Mouse (Mus musculus): ENCODE results near the gene Nek7.

The Nek7 gene

GRCm38 (mm10) chr1:138607862-138608261, 12.1 kb downstream of the Nek7 start:
- peak; percentile 35 for DNase-seq

DNA sequence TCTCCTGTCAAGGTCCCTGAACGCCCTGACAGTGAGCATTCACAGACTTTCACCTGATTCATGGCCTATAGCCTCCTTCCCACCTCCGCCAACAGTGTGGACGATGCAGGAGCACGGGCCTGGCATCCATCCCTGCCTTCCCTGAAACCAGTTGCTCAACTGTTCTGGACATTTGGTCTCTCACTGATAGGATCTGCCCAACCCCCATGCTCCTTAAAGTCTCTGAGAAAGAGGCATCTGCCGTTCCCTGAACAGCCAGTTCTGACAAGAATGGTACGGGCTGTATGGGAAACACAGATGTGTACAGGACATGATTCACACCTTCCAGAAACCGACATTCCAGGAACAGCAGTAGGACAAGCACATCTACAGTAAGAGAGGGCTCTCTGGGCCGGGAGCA, 13.2 kb downstream of the Nek7 start:
- peak; percentile 94 for DNase-seq

- DNase-seq = peak; percentile 56
Measured at GRCm38 (mm10) chr1:138604736-138605135, 15.2 kb downstream of the Nek7 start.

DNA sequence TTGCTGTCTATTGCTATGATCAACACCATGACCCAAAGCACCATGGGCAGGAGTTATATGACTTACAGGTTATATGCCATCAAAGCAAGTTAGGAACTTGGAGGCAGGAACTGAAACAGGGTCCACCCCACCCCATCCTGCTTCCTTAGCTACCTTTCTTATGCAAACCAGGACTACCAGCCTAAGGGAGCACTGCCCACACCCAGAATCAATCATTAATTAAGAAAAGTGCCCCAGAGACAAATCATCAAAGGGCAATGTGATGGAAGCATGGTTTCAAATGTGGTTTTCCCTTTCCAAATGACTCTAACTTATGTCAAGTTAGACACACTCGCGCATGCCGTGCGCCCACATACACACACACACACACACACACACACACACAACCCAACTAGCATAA, 16.0 kb downstream of the Nek7 start:
- peak; percentile 56 for DNase-seq

DNA sequence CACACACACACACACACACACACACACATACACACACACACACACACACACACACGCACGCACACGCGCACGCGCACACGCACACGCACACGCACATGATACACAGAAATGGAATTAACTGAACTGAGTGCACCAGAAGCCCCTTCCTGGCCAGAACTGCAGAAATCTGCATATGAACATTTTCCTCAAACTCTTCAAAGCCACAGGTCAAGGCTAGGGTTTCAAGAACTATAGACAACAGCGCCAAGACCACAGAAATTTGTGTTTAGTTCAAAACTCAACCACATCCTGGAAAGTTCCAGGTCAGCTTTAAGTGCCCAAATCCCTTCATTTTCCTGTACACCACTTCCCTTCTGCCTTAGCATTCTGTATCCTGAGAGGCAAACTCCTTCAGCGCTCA, 21.9 kb downstream of the Nek7 start:
- no peak for DNase-seq

GRCm38 (mm10) chr1:138596127-138596706, 23.7 kb downstream of the Nek7 start:
- peak; percentile 90 for DNase-seq

DNA sequence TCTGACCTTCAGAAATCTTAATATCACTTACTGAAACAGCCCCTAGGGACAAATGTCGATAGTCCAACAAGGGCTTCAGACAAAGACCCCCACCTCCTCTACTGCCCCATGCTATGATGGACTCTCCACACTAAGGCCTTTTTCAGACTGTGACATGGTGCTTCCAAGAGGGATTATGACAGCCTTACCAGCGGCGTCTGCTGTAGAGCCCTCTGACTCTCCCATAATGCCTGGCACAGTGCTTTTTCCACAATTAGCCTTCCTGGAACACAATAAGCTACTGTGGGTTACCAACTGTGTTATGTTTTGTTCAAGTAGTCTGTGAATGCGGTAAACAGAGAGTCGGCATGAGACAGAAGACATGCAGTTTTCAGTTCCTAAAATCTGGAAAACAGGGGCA, 25.0 kb downstream of the Nek7 start:
- DNase-seq = peak; percentile 86

- peak; percentile 71 for DNase-seq
Measured at GRCm38 (mm10) chr1:138593922-138594321, 26.0 kb downstream of the Nek7 start.

GRCm38 (mm10) chr1:138592466-138592865, 27.5 kb downstream of the Nek7 start:
- DNase-seq = peak; percentile 16

DNA sequence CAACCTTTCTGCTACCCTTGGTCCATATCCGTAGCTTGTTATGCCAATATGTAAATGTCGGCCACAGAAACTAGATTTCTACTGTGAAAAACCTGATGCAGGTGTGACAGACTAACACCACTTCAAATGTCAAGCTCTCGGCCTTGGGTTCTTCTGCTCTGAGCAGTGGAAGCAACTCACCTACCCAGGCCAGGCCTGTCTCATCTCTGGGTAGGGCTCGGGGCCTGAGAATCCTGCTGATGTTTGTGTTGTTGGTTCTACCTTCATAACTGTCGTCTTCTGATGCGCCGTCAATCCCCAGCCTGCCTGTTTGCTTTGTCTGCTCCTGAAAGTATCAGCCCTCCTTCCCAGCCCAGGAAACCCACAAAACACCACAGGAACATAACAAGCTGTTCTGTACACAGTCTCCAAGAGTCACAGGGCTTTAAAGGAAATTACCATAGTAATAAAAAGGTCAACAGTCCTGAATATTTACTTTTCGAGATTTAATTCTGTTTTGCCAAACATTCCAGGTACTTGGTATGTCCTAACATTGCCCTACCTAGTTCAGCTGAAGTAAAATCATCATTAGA, 29.4 kb downstream of the Nek7 start:
- DNase-seq = peak; percentile 85

GRCm38 (mm10) chr1:138589126-138589525, 30.8 kb downstream of the Nek7 start:
- DNase-seq = peak; percentile 56

DNA sequence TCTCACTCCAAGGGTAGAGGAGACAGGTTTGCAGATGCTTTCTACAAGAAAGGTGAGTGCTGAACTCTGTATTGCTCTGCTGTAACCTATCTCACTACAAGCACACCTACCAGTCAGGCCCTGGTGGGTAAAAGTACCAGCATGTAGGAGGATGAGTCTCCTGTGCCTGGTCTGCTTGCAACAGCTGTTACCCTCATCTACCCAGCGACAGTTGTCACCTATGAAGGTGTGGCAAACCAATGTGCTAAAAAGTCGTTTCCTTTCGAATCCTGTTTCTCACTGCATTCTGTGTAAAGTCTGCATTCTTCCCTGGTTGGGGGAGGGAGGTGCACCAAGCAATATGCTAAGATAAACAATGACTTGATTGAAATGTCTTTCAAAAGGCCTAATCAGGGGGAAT, 32.1 kb downstream of the Nek7 start:
- DNase-seq = peak; percentile 45

GRCm38 (mm10) chr1:138586891-138587290, 33.0 kb downstream of the Nek7 start:
- DNase-seq = no peak

DNA sequence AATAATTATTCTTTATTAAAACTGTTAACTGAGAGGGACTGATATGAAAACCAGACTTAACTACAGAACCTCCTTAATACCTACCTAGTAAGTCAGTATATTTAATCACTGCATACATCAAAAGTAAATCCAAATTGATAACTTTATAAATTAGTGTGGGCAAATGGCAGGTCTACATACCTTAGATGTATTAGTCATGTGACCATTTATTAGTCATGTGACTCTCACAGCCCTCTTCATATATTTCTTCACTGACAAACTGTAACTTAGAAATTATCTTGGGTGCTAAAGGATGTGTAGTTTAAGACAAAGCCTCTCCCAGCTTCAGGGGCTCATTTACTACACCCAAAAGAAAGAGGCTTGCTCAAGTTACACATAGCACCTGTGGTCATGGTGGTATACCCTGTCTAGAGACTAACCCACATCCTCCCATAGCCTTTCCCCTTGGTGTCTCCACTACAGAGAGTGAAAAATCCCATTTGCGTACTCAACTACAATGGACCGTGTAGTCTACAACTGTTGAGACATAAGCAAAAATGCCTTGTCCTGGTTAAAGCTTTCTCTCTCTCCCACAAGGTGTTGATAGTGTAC, 35.4 kb downstream of the Nek7 start:
- DNase-seq = peak; percentile 68

- peak; percentile 43 for DNase-seq
Measured at GRCm38 (mm10) chr1:138582225-138582624, 37.7 kb downstream of the Nek7 start.

DNA sequence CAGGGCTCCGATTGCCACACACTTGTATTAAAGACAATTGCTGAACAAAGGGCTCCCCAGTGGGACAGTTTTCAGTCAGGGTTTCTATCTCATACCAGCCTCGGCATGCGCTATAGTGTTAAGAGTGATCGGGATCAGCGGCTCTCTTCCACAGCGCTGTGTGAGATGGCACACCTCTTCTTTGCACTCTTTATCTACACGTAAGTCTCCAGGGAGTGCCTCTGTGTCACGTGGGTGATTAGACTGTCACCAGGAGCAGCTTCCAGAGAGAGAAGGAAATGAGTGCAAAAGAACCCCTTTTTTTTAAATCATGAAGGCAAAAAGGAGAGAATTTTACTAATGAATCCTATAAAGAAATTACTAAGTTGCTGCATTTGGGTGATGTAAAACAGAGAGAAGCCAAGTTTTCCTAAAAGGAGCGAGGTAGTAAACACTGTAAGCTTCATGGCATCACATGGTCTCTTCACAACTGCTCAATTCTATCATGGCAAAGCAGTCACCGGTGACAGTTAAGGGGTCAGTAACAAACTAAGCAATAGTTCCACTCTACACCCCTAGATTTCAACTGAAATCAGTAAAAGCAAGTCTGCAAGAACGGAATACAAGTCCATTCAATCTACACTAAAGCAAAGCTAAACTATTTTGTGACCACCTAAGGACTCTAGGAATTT, 40.0 kb downstream of the Nek7 start:
- no peak for DNase-seq

- peak; percentile 84 for DNase-seq
Measured at GRCm38 (mm10) chr1:138579207-138579606, 40.7 kb downstream of the Nek7 start.

- DNase-seq = peak; percentile 97
Measured at GRCm38 (mm10) chr1:138576803-138577202, 43.1 kb downstream of the Nek7 start.

GRCm38 (mm10) chr1:138576066-138576697, 43.8 kb downstream of the Nek7 start:
- peak; percentile 7 for DNase-seq

DNA sequence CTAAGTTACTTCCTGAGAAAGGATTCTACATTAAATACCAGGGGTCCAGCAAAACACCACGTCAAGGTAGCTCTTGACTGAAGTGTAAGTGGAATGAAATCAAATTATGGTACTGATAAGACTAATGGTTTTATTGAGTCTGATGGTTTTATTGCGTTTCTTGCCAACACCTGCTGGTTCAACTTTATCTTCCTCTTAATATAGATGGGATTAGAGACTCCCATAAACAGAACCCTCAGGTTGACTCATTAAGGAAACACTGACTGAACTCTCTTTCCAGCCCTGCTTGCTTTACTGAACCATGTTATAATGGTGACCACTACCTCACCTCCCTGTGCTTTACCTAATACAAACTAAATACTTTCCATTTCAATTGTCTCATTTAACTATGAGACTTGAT, 44.3 kb downstream of the Nek7 start:
- peak; percentile 14 for DNase-seq

- peak; percentile 95 for DNase-seq
Measured at GRCm38 (mm10) chr1:138571565-138572361, 48.2 kb downstream of the Nek7 start.

- DNase-seq = peak; percentile 89
Measured at GRCm38 (mm10) chr1:138571038-138571441, 48.9 kb downstream of the Nek7 start.

All from heart, adult 11 months (tissue).